Mouse (Mus musculus) hindlimb bud, embryonic 11.5 days (tissue): ENCODE results near the gene Ripor3.

Experiments
- DNase-seq: peaks from one replicate; pipeline ENCODE4 v3.0.0-alpha.2; 2012; ENCODE audit warnings: low read depth, low spot score; ENCODE audit errors: extremely low spot score

The Ripor3 gene

GRCm38 (mm10) chr2:167958082-167958788, 52.2 kb downstream of the Ripor3 start:
- no peak for DNase-seq

- no peak for DNase-seq
Measured at GRCm38 (mm10) chr2:167957539-167957938, 52.9 kb downstream of the Ripor3 start.

DNA sequence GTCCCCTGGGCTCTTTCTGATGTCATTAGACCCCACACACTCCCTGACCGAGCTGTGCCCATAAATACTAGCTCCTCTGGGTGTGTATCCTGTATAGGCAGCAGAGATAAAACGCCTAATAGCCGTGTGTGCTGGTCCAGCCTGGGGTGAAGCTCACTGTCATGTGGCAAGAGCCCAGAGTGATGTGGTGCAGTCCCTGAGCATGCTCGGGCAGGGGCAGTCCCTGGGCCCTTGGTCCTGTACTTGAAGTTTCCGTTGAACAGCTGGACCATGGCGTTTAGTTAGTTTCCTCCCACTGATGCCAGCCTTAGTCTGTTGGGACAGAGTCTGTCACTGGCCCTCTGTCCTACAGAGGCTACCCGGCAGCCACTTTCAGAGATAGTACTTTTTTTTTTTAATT, 55.5 kb downstream of the Ripor3 start:
- DNase-seq: no peak

DNA sequence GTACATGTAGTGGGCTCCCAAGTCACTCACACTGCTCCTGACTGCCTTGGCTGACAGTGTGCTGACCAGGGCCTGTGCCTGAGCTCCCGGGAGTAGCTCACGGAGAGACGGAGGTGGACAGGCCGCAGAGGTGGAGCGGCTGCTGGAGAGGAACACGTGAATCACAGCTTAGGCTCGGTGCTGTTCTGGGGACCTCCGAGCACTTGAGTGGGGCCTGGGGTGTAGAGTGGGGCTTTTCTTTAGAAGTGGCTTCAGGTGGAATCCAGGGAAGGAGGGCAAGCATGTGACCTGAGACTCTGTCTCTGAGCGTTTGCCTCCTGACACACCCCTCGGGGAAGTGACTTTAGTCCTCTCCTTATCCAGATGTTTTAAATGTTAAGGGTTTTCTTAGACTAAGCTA, 56.6 kb downstream of the Ripor3 start:
- no peak for DNase-seq

GRCm38 (mm10) chr2:167951301-167952211, 58.9 kb downstream of the Ripor3 start:
- DNase-seq: no peak

GRCm38 (mm10) chr2:167950681-167951080, 59.7 kb downstream of the Ripor3 start:
- no peak for DNase-seq

- DNase-seq: no peak
Measured at GRCm38 (mm10) chr2:167949808-167950207, 60.6 kb downstream of the Ripor3 start.

DNA sequence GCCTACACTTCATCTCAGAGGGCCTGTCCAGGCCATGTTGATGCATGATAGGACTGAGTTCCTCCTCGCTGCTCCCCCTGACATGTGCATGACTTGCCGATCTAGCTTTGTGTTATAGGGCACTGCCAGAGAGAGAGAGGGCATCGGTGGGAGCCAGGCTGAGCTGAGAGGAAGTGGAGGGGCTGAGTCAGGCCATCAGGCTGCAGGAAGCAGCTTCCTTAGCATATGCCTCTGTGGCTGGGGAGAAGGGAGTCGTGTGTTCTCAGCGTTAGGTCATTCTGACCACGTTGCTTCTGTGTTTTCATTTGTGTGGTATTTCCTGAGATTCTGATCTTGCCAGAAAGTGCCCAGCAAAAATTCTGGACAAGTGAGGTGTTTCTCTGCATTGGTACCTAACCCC, 61.2 kb downstream of the Ripor3 start:
- DNase-seq: no peak

DNA sequence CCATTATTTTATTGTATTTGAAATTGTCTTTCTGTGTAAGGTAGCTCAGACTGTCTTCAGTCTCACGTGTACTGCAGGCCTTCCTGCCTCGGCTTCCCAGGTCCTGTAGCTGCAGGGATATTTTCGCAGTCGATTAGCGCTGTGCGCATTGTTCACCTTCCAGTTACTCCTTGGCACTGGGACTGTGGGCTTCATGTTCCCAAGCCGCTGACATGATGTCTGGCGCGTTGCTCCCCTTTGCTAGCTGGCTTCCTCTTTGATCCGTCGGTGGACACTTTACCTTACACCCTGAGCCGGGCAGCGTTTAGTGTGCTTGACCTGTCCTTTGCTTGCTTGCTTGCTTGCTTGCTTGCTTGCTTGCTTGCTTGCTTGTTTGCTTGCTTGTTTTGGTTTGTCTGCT, 61.9 kb downstream of the Ripor3 start:
- no peak for DNase-seq

- no peak for DNase-seq
Measured at GRCm38 (mm10) chr2:167948047-167948446, 62.4 kb downstream of the Ripor3 start.

DNA sequence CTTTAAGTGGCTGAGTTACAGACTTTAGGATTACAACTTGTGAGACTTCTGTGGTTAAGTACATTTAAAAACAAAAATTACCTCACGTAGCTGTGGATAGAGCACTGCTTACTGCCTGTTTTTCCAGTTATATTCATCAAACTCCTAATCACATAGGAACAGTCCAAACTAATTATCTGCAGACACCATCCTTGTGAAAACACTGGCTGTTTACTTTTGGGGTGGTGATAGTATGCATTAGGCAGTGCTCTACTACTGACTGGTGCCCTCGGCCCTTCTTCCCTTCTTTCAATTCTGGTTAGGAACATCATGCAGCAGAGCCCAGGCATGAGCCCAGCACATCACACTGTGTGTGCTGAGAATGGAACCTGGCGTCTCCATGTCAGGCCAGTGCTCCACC, 63.2 kb downstream of the Ripor3 start:
- DNase-seq: no peak

DNA sequence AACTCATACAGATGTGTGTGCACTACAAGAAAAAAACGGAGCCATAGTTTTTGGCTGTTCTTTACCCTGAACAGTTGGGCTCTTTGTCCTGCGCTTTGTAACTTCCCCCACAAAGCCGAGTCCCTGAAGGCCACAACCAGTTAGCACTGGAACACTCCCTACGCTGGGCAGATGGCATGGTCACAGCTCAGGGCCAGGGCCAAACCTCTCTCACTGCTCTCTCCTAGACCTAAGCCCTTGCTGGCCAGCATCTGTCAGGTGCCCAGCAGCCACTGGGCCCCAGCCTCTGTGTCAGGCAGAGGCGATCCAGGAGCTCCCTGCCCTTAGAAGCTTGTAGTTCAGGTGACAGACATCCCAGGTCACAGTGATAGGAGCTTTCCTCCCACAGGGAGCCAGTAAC, 65.0 kb downstream of the Ripor3 start:
- no peak for DNase-seq

GRCm38 (mm10) chr2:167944193-167944592, 66.2 kb downstream of the Ripor3 start:
- no peak for DNase-seq

- no peak for DNase-seq
Measured at GRCm38 (mm10) chr2:167942926-167943633, 67.3 kb downstream of the Ripor3 start.

- no peak for DNase-seq
Measured at GRCm38 (mm10) chr2:167942199-167942925, 68.1 kb downstream of the Ripor3 start.

DNA sequence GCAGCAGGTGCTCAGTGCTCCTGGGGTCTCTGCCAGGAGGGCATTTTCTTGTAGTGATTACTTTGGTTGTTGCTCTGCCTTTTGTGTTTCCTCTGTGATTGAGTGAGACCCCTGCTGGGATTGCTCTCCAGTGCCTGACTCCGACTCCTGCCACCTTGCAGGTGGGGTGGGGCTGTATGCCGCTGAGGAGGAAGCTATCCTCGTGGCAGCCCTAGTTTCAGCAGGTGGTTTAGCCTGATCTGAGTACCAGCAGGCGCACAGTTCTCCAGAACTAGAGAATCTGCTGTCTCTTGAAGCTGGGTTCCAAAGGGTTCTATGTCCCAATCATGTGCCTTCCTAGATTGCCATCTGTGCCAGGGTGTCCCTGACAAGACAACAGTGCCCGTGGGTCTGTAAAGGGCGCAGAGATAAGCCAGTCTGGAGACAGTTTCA, 68.7 kb downstream of the Ripor3 start:
- DNase-seq: no peak

- DNase-seq: no peak
Measured at GRCm38 (mm10) chr2:167941320-167941719, 69.1 kb downstream of the Ripor3 start.

DNA sequence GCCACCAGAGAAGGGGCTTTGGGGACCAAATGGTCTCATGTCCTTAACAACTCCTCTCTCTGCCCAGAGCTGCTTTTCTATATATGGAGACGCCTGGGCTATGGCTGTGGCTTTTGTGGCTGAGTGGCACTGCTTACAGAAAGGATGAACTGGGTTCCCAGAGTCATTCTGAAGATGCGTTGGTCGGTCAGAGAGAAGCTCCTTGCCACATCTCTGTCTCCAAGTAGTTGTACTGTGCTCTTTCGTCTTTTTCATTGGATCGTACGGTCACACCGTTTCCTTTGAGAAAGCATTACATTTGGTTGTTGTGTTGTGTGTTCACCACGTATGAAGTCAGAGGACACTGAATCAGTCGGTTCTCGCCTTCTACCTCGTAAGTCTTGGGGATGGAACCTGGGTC, 69.8 kb downstream of the Ripor3 start:
- DNase-seq: no peak

- no peak for DNase-seq
Measured at GRCm38 (mm10) chr2:167939632-167940399, 70.6 kb downstream of the Ripor3 start.

GRCm38 (mm10) chr2:167939204-167939603, 71.2 kb downstream of the Ripor3 start:
- no peak for DNase-seq
